Mouse (Mus musculus) lung, postnatal 14 days (tissue): ENCODE data around the gene Zfp444.
A peak's percentile ranks its signal among the peaks of the same experiment; 100 is the strongest.
"Not testable (repeated sequence)": the region's sequence is repeated elsewhere in the genome, so short reads cannot be mapped to it uniquely, and the experiment has no call there.

ENCODE experiments used
- DNase-seq: peaks from one replicate; pipeline ENCODE4 v3.0.0; 2021

The Zfp444 gene

DNA sequence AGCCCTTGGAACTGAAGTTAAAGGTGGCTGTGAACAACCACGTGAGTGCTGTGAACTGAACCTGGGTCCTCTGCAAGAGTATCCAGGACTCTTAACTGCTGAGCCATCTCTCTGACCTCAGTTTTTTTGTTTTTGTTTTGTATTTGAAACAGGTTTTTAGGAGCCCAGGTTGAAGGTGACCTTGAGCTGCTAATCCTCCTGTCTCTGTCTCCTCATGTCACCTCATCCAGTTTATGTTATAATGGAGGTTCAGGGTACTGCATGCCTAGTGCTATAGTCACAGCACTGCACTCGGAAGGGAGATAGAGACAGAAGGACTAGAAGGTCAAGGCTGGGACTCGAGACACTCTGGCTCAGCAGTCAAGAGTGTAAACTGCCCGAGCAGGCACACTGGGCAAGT, 9.9 kb upstream of the Zfp444 start:
- DNase-seq: no peak

DNA sequence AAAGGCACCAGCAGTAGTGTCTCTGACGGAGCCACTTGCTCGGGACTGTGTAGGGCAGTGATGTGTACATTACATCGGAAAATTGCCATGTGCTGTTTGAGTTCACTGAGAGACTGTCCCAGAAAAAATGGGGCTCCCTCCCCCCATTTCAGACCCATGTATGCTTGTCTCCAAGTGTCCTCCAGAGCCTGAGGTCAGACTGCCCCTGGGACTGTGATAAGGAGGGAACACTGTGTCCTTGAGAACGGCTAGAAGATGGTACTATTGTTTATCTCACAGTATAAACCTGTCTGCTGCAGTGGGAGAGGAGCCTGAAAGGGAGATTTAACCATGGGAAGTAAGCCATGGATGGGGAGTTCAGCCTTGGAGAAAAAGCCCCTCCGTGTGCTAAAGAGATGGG, 7.4 kb upstream of the Zfp444 start:
- no peak for DNase-seq

- peak; percentile 51 for DNase-seq
Measured at GRCm38 (mm10) chr7:6169403-6169802, 2.6 kb upstream of the Zfp444 start.

DNA sequence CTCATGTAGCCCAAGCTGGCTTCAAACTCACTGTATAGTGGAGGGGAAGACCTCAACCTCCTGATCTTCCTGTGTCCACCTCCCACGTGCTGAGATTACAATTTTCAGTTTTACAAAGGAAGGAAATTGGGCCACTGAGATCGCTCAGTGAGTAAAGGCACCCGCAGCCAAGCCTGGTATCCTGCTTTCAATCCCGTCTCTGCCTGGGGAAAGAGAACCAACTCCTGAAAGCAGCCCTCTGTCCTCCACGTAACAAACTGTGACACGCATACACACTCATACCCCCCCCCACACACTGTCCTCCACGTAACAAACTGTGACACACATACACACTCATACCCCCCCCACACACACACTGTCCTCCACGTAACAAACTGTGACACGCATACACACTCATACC, 1.6 kb upstream of the Zfp444 start:
- DNase-seq: no peak

GRCm38 (mm10) chr7:6170871-6171270, 1.2 kb upstream of the Zfp444 start:
- DNase-seq: no peak

DNA sequence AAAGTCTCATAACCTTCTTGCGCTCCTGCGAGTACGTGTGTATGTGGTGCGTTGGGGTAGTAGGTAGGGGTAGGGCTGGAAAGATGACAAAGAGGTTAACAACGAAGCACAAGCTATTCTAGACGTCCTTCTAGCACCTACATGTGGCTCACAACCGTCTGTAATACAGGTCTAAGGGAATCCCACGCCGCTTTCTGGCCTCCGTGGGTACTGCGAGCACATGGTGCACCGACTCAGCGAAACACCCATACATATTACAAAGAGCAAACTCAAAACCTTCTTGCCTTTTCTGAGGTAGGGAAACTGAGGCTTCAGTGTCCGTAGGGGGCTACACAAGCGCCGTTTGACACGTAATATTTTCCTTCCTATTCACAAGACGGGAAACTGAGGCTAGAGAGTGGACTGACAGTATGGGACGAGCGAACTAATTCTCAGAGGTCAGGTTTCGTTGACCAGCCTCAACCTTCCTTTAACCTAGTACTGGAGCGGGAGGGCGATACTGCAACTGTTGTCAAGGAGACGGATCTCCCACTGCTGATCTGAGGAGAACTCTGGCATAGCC, 501 bp upstream of the Zfp444 start:
- DNase-seq: peak; percentile 70

DNA sequence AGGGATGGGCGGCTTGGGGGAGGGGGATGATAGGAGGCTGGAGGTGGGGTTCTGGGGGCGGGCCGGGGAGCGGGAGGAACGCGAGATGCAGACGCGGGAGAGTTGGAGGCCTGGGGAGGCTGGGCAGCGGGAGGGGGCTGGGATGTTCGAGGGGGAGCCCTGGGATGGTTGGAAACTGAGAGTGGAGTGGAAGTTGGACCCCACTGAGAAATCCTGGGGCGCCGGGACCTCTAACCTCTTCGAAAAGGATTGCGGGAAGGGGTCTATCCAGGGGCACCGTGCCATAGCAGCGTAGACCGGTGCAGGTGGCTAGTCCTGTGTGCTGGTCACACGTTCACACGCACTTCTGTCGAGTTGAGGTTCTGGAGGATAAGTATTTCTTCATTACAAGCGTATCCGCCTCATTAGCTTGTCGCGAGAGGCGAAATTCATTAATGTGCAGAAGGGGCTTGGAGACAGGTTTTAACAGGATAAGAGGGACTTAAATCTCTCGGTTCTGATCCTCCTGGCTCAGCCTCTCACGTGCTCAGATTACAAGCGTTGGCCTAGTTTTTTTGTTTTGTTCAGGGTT, 733 bp downstream of the Zfp444 start:
- DNase-seq: no peak

DNA sequence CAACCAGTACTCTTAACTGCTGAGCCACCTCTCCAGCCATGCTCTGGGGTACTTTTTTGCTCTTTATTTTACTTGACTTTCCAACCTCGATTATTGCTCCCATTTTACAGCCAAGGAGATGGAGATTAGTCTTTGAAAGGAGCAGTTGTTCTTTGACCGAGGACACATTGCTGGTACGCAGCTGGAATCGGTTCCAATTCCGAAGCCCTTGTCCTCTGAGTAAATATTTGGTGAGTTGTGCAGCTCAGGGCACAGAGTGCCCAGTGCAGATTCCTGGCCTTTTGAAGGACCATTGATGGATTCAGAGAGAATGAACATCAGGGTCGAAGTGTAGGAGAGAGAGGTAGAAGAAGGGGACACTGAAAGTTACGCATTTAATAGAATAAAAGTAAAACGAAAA, 1.8 kb downstream of the Zfp444 start:
- no peak for DNase-seq

DNA sequence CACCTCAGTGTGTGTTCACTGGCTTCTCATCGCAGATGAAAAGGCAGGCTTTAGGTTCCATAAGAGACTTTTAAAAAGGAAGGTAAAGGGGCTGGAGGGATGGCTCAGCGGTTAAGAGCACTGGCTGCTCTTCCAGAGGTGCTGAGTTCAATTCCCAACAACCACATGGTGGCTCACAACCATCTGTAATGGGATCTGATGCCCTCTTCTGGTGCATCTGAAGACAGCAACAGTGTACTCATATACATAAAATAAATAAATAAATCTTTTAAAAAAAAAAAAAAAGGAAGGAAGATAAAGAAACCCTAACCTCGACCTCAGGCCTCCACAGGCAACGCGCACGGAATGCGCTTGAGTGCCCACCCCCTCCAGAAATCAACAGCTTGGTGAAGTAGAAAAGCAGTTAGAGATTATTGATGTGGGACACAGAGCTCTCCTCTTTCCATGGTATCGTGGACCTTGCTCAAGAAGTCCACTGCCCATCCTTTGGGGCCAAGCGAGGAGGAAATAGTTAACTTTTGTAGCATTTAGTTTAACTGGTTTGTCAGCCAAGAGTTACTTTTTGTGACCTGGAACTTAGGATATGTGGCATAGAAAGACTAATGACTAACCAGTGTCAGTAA, 2.5 kb downstream of the Zfp444 start:
- DNase-seq: not testable (repeated sequence)

DNA sequence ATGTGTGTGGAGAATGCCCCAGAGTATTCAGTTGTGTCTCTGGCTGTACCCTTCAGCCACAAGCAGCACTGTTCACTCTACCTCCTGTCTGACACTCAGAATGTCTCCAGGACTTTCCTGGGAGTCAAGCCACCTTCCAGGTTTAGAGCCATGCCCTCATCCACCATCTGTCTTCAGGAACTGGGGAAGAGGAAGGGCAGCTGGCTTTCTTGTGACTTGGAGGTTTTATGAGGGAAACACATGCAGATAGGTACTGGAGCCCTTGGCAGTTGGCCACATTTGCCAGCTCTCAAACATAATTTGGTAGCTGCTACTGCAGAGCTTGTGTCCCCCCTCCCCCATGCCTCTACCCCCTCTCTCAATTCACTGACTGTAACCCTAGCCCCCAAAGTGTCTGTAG, 7.0 kb downstream of the Zfp444 start:
- no peak for DNase-seq

- DNase-seq: no peak
Measured at GRCm38 (mm10) chr7:6182882-6183281, 10.9 kb downstream of the Zfp444 start.

DNA sequence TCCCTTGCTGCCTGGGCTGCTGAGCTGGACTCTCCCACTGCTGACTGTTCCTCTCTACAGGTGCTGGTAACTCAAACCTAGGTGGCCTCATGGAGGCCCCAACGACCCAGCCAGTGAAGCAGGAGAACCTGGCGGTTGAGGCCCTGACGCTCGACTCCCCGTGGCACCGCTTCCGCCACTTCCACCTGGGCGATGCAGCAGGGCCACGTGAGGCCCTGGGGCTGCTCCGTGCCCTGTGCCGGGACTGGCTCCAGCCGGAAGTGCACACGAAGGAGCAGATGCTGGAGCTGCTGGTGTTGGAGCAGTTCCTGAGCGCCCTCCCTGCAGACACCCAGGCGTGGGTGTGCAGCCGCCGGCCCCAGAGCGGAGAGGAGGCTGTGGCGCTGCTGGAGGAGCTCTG, 11.8 kb downstream of the Zfp444 start:
- no peak for DNase-seq

GRCm38 (mm10) chr7:6184521-6184920, 12.5 kb downstream of the Zfp444 start:
- no peak for DNase-seq

DNA sequence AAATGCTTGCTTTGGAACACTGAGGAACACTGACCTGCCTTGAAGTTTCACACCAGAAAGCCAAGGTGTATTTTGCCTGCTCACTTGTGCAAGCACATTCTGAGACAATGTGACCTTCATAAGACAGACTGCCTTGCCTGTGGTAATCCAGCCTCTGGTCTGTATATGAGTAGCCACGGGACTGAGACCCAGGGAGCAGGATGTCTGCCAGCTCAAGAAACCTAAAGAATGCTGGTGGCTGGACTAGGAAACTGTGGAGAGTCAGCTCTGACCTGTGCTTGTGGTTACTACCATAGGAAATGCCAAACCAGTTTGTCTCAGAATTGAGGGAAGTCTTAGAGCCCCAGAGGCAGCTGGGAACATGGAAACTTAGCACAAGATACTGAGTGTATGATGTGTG, 13.4 kb downstream of the Zfp444 start:
- no peak for DNase-seq

DNA sequence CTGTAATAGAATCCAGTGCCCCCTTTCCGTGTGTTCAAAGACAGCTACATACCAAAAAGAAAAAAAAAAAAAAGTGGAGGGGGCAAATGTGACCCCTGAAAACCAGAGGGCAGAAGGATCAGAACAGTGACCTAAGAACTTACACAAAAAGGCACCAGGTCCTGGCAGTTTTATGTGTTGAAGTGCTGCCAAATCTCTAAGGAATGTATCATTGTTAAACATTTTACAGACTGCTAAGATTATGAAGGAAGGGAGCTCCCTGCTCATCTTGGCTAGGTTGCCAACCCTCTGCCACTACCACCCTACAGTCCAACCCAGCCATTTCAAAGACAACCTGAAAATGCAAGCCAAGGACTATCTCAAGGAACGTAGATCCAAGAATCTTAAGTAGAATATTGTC, 14.2 kb downstream of the Zfp444 start:
- no peak for DNase-seq

GRCm38 (mm10) chr7:6186756-6187155, 14.7 kb downstream of the Zfp444 start:
- DNase-seq: no peak

- DNase-seq: no peak
Measured at GRCm38 (mm10) chr7:6189542-6189941, 17.5 kb downstream of the Zfp444 start.

DNA sequence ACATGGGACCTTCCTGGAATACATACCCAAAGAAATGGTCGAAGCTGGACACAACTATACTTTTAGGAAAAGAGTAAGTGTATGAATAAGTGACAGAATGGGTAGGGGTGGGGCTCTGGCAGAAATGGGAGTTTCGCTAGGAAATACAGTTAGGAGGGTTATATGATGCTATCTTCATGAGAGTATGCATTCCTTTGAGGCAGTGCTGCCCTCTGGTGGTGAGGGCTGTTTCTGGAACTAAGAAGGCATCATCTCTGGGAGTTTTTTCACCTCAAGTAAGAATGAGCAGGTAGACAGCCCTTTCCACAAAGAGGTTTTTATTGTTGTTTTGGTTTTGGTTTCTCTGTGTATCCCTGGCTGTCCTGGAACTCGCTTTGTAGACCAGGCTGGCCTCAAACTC, 19.4 kb downstream of the Zfp444 start:
- peak; percentile 86 for DNase-seq

- DNase-seq: peak; percentile 74
Measured at GRCm38 (mm10) chr7:6194129-6194528, 22.1 kb downstream of the Zfp444 start.

- DNase-seq: no peak
Measured at GRCm38 (mm10) chr7:6195777-6196176, 23.8 kb downstream of the Zfp444 start.

- DNase-seq: no peak
Measured at GRCm38 (mm10) chr7:6196790-6197189, 24.8 kb downstream of the Zfp444 start, which contains the start of gene Galp. Galp (plus strand) TSS chr7:6197090.

GRCm38 (mm10) chr7:6204200-6204599, 32.2 kb downstream of the Zfp444 start:
- no peak for DNase-seq

DNA sequence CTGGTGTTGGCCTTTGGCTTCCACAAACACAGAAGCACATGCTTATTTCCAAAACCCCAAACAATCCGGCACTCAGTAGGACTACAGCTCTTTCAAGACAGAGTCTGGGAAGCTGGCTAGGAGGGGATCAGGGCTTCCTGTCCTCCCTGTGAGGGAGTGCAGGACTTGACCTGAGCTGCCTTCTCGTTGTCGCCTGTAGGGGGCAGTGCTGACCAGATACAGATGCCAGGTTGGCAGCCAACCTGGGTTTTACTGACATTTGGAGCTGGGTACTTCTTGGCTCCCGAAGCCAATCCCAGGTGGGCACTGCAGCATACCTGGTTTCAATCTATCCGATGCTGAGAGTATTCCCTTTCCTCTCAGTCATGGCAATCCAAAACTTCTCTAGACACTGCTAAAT, 41.1 kb downstream of the Zfp444 start:
- peak; percentile 35 for DNase-seq

DNA sequence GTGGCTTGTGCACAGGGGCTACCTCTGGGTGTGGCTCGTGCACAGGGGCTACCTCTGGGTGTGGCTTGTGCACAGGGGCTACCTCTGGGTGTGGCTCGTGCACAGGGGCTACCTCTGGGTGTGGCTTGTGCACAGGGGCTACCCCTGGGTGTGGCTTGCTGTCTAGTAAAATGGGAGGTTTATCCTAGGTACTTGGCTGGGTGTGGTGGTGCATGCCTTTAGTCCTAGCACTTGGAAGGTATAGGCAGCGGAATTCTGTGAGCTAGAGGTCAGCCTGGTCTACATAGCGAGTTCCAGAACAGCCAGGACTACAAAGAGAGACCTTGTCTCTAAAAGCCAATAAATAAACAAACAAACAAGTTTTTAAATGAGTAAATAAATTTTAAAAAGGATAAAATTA, 42.7 kb downstream of the Zfp444 start:
- DNase-seq: not testable (repeated sequence)

DNA sequence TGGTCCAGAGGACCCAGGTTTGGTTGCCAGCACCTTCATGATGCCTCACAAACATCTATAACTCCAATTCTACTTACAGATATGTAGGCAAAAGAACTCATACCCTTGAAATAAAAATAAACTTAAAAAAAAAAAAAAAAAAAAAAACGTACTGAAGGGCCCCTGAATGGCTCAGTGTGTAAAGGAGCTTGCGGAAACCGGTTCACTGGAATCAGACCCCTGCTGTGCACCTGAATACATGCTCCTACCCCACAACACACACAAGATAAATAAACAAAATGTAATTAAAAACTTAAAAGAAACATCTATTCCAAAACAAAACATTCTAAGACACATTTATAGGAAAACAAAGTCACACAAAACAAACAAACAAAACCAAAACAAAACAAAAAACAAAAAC, 48.1 kb downstream of the Zfp444 start:
- DNase-seq: no peak
